Mouse (Mus musculus) erythroblast, embryonic 14.5 days (primary cell): ENCODE data around the gene Ank3.

Experiments
- GATA1 ChIP-seq: IDR thresholded peaks from 2 replicates; pipeline ENCODE4 v1.6.1; 2012; ENCODE audit warnings: low read length, inconsistent platforms, mixed read lengths
- TAL1 ChIP-seq: IDR thresholded peaks from 3 replicates; pipeline ENCODE4 v1.6.1; 2012; ENCODE audit warnings: low read length, inconsistent platforms, mixed read lengths

- TF ChIP-seq GATA1 (no peak), TAL1 (no peak)
These were observed 130.2 kb downstream of the Ank3 start for GRCm38 (mm10) chr10:69528746-69529145.
